Mouse (Mus musculus) limb, embryonic 10.5 days (tissue): Measurements from ENCODE around the gene Ppp1r12b. TPM values are rescaled to one million over a fixed set of nuclear protein-coding genes. Genes with fewer than 3 reads are reported as not detected.
A peak's percentile ranks its signal among the peaks of the same experiment; 100 is the strongest.

Source experiments
- DNase-seq: peaks from one replicate; pipeline ENCODE4 v3.0.0-alpha.2; 2017; ENCODE audit warnings: low spot score
- H3K27ac ChIP-seq: fragments of 300-500 bp; sonication (generic); 2 replicates; pipeline ENCODE4 v1.5.1; 2016; ENCODE audit warnings: mild to moderate bottlenecking
- H3K27me3 ChIP-seq: fragments of 300-500 bp; sonication (generic); 2 replicates; pipeline ENCODE4 v1.6.1; 2016; ENCODE audit warnings: low read depth, mild to moderate bottlenecking; ENCODE audit not compliant: poor library complexity, severe bottlenecking
- H3K36me3 ChIP-seq: fragments of 300-500 bp; sonication (generic); 2 replicates; pipeline ENCODE4 v1.6.1; 2016; ENCODE audit warnings: mild to moderate bottlenecking, moderate library complexity
- H3K4me1 ChIP-seq: fragments of 300-500 bp; sonication (generic); 2 replicates; pipeline ENCODE4 v1.6.1; 2016
- H3K4me3 ChIP-seq: fragments of 300-500 bp; sonication (generic); 2 replicates; pipeline ENCODE4 v1.5.1; 2016; ENCODE audit warnings: mild to moderate bottlenecking, moderate library complexity
- H3K9me3 ChIP-seq: fragments of 300-500 bp; sonication (generic); replicated peaks from 2 replicates; pipeline ENCODE4 v1.6.1; 2016; ENCODE audit warnings: mild to moderate bottlenecking
- WGBS: fragments of 180-500 bp; shearing (Covaris S2); methylation state at CpG from one replicate; pipeline ENCODE4 v1.1.7; 2016; 5-methylcytosine and 5-hydroxymethylcytosine counted together
- polyA plus RNA-seq: library from polyadenylated mRNA; unstranded; fragments of >200 nt; fragmentation: Nextera tagmentation; extraction: Ambion mirVana; gene quantifications from 2 replicates; pipeline ENCODE4 v1.2.1, GENCODE M21; 2016

Gene Ppp1r12b
- polyA plus RNA-seq, 1 experiment from 2014 or later: 5.5 TPM

DNA sequence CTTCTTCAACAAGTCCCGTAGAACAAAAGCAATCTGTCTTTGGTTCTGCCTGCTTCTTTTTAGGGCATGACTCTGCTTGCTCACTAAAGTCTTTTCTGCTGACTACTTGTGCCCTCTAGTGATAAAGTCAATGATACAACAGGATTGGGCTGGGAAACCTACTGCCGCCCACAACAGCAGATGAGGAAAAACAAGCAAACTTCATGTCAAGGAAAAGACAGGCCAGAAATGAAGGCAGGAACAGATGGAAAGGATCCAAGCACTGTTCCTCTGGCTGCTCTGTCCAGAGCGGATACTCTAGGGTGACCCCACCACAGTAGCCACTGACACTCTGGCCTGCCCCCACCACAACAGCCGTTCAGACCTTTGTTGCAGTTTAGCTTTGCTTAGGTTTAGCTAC, 126.1 kb downstream of the Ppp1r12b start:
- H3K36me3 ChIP-seq: peaks cover 9% of the 10 kb centered on the region; the same call in 1 of the 2 replicates
- H3K4me3 ChIP-seq: no peak overlapping the region
- H3K27me3 ChIP-seq: no peaks in the 10 kb centered on the region
- WGBS: 66% methylated on average over 4 of the region's 4 CpGs
- no peaks in the 10 kb centered on the region for H3K4me1 ChIP-seq
- no peak overlapping the region for H3K27ac ChIP-seq
- H3K9me3 ChIP-seq: no peaks in the 10 kb centered on the region
- DNase-seq: no peak

DNA sequence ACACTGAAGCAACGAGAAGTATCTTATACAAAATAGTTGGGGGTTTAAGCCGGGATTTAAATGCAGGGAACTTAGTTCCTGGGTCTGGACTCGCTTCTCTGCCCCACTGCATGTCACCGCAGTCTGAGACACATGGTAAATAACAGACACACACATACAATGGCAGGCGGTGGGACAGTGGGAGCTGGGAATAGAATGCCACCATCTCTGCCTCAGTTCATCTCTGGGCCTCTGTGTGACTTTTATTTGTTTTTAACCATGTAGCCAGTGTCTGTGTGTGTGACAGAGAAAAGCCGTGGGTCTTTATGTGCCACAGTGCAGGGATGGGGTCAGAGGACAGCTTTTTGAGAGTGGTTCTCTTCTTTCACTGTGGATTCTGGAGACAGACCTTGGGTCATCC, 130.8 kb downstream of the Ppp1r12b start:
- Histone ChIP-seq H3K27me3 (no peaks in the 10 kb centered on the region), H3K4me1 (peaks cover 14% of the 10 kb centered on the region; the same call in 1 of the 2 replicates), H3K4me3 (no peak overlapping the region), H3K36me3 (no peaks in the 10 kb centered on the region), H3K27ac (no peak overlapping the region), H3K9me3 (no peaks in the 10 kb centered on the region)
- no peak for DNase-seq
- WGBS: 78% methylated on average over 6 of the region's 6 CpGs

DNA sequence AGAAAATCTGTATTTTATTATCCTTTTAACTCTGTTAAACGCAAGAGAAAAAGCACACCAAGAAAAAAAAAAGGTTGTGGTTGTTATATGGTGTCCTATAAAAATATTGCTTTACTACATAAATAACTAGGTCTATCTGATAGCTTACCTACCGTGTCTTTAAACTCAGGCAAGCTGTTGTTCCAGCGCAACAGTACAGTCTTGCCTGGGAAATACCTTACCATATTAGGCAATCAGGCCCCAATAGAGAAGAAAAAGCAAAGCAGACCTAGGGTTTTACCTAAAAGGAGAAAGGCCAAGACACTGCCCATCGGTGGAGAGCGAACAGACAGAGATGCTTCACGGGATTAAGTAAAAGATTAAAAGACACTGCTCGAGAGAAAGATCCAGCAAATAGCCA, 131.9 kb downstream of the Ppp1r12b start:
- Histone ChIP-seq H3K27me3 (no peaks in the 10 kb centered on the region), H3K9me3 (no peaks in the 10 kb centered on the region), H3K4me1 (peaks cover 14% of the 10 kb centered on the region; the same call in 1 of the 2 replicates), H3K36me3 (no peaks in the 10 kb centered on the region), H3K27ac (peak overlapping the region; percentile 50; the same call in 1 of the 2 replicates), H3K4me3 (no peak overlapping the region)
- no peak for DNase-seq
- 67% methylated on average over 7 of the region's 7 CpGs for WGBS

DNA sequence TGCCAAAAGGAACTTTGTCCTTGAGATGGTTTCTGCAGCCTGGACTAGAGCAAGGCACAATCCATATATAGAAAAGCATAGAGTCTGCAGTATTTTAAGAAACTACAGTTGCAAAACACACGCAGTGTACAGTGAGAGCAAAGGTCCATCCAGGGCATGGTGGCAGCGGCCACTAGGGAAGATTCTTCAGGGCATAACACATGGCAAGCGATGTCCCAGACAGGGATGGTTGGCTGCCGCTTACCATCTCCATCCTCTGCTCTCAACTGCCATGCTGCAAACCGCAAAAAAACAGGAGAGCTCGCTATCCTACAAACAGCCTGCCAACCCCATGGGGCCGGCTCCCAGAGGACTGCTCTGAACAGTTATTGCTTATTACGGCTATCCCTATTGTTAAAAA, 132.4 kb downstream of the Ppp1r12b start:
- Histone ChIP-seq H3K27ac (no peak overlapping the region), H3K4me3 (no peak overlapping the region), H3K9me3 (no peaks in the 10 kb centered on the region), H3K27me3 (no peaks in the 10 kb centered on the region), H3K4me1 (peaks cover 14% of the 10 kb centered on the region; the same call in 1 of the 2 replicates), H3K36me3 (no peaks in the 10 kb centered on the region)
- DNase-seq: no peak
- 87% methylated on average over 8 of the region's 8 CpGs for WGBS

DNA sequence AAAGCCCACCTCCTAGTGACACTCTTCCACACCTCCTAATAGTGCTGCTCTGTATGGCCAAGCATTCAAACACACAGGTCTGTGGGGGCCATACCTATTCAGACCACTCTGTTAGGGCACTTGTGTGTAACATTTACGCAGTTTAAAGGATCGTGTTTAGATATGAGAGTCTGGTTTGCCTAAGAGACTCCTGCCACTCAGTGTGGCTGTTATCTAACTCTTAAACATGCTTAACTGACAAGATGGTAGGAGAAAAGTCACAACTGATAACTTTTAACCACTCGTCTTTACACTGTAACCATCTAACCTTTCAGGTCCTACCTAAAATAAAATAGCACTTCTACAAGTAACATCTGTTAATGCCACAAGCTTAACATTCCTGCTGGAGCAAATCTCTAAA, 134.9 kb downstream of the Ppp1r12b start:
- Histone ChIP-seq H3K36me3 (no peaks in the 10 kb centered on the region), H3K4me1 (peaks cover 17% of the 10 kb centered on the region; the same call in 1 of the 2 replicates), H3K4me3 (no peak overlapping the region), H3K9me3 (no peaks in the 10 kb centered on the region), H3K27me3 (no peaks in the 10 kb centered on the region), H3K27ac (no peak overlapping the region)
- DNase-seq: no peak
- WGBS: 84% methylated on average over 3 of the region's 3 CpGs

DNA sequence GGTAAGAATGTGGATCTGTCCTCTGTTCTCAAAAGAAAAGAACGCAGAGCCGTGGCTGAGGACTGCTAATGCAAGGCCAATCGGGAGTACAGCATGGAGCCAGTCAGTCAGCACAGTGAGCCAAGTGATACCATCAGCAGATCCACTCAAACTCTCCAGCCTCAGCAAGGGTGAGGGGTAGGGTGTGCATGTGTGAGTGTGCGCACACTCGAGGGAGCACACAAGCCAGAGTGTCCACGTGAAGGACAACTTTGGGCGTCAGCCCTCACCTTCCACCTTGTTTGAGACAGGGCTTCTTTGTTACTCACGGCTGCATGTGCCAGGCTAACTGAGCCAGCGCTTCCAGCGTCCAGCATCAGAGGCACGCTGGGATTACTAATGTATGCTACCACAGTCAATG, 136.5 kb downstream of the Ppp1r12b start:
- Histone ChIP-seq H3K36me3 (no peaks in the 10 kb centered on the region), H3K9me3 (no peaks in the 10 kb centered on the region), H3K4me3 (no peak overlapping the region), H3K27ac (no peak overlapping the region), H3K27me3 (no peaks in the 10 kb centered on the region), H3K4me1 (peaks cover 23% of the 10 kb centered on the region)
- DNase-seq: no peak
- 95% methylated on average over 11 of the region's 11 CpGs for WGBS

DNA sequence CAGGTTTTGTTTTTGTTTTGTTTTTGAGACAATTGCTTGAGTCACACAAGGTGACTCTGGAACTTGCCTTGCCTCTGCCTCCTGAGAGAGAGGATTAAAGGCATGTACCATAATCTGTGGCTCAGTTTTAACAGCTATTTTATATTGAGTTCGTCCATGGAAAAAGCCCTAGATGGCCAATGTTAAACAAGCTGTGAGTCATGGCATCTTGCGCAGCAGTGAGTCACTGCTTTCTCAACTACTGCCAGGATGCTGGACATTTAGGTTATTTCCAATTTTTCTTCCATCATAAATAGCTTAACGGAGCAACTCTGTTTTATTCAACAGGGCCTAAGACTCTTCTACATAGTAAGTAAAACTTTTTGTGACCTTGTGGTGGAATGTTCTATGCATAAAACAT, 137.0 kb downstream of the Ppp1r12b start:
- Histone ChIP-seq H3K4me1 (peaks cover 19% of the 10 kb centered on the region), H3K9me3 (no peaks in the 10 kb centered on the region), H3K27ac (no peak overlapping the region), H3K4me3 (no peak overlapping the region), H3K36me3 (no peaks in the 10 kb centered on the region), H3K27me3 (no peaks in the 10 kb centered on the region)
- 96% methylated on average over 3 of the region's 3 CpGs for WGBS
- DNase-seq: no peak

DNA sequence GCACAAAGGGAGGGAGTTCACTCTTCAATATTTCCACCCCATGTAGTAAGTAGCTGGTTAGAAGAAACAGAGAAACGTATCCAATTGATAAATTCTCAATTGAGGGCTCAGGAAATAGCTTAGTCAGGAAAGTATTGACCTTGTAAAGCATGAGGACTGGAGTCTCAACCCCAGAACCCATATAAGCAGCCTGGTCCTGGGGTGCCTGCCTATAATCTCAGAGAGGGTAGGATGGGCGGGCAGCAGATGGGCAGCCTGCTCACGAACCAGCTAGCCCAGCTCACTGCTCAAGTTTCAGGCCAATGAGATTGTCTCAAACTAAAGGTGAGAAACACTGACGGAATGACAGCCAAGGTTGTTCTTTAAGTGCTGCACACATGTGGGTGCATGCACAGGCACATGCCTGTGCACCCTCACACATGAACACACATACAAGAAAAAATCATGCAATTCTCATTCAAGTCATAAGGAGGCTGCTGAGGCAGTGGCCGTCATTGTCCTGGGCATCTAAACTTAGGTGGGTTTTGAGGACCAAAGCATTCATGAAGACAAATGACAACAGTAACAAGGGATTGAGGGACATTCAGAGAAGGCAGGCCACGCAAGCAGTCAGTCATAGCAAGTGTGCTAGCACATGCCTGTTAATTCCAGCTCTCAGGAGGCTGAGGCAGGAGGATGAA, 137.7 kb downstream of the Ppp1r12b start:
- H3K9me3 ChIP-seq: no peaks in the 10 kb centered on the region
- peaks cover 13% of the 10 kb centered on the region for H3K4me1 ChIP-seq
- H3K27ac ChIP-seq: no peak overlapping the region
- no peak for DNase-seq
- no peaks in the 10 kb centered on the region for H3K36me3 ChIP-seq
- H3K4me3 ChIP-seq: no peak overlapping the region
- 88% methylated on average over 6 of the region's 6 CpGs for WGBS
- no peaks in the 10 kb centered on the region for H3K27me3 ChIP-seq

DNA sequence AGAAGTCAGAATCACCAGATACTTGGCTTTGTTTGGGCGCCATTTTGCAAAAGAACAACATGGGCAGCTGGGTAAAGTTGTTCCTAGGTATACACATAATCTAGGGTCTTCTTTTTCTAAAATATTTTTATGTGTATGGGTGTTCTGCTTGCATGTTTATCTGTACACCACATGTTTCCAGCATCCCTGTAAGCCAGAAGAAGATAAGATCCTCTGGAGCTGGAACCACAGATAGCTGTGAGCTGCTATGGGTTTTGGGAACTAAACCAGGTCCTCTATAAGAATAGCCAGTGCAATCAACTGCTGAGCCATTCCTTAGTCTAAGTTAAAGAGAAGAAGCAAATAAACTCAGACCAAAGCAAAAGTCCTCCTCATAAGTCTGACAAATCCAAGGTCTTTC, 138.6 kb downstream of the Ppp1r12b start:
- no peaks in the 10 kb centered on the region for H3K27me3 ChIP-seq
- whole genome bisulfite sequencing: 85% methylated on average over 1 of the region's 1 CpGs
- no peaks in the 10 kb centered on the region for H3K36me3 ChIP-seq
- H3K4me3 ChIP-seq: no peak overlapping the region
- peaks cover 9% of the 10 kb centered on the region; the same call in 1 of the 2 replicates for H3K4me1 ChIP-seq
- no peak overlapping the region for H3K27ac ChIP-seq
- no peak for DNase-seq
- H3K9me3 ChIP-seq: no peaks in the 10 kb centered on the region

DNA sequence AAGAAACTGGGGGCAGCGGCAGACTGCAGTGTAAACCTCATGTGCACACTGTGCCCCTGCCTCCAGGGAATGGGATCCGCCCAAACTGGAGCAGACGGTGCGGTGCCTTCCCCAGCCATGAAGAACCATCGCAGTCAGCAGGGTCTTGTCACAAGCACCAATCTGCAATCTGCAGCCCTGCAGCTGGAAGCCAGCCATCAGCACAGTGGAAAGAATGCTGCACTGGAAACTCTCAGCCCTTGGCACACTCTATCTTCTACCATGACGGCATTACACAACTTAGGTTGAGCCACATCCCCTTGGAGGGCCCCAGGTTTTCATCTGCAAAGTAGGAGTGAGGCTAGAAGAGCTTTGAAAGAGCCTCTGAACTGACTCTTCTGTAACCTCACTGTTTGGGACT, 139.1 kb downstream of the Ppp1r12b start:
- no peaks in the 10 kb centered on the region for H3K9me3 ChIP-seq
- DNase-seq: no peak
- H3K4me3 ChIP-seq: no peak overlapping the region
- H3K4me1 ChIP-seq: peaks cover 14% of the 10 kb centered on the region
- no peak overlapping the region for H3K27ac ChIP-seq
- H3K27me3 ChIP-seq: no peaks in the 10 kb centered on the region
- WGBS: 80% methylated on average over 6 of the region's 6 CpGs
- no peaks in the 10 kb centered on the region for H3K36me3 ChIP-seq

DNA sequence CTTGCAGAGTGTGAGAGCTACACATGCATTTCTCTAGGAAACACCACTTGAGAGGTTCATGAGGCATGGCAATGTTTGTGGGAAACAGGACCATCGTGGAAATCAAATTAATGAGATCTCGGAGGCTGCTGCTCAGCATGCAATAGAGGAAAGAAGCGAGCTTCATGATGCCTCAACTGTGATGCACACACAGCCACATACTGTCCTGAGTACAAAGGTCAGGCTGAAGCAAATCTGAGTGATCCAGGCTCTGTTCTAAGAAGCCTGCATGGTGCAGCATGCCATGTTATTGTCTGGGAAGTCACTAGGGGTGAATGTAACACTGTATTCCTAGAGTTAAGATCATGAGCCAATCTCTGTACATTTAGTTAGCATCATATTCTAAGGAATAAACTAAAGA, 140.0 kb downstream of the Ppp1r12b start:
- Histone ChIP-seq H3K9me3 (no peaks in the 10 kb centered on the region), H3K36me3 (no peaks in the 10 kb centered on the region), H3K27ac (no peak overlapping the region), H3K4me3 (no peak overlapping the region), H3K27me3 (no peaks in the 10 kb centered on the region), H3K4me1 (peaks cover 17% of the 10 kb centered on the region)
- no peak for DNase-seq
- WGBS: 83% methylated on average over 3 of the region's 3 CpGs

DNA sequence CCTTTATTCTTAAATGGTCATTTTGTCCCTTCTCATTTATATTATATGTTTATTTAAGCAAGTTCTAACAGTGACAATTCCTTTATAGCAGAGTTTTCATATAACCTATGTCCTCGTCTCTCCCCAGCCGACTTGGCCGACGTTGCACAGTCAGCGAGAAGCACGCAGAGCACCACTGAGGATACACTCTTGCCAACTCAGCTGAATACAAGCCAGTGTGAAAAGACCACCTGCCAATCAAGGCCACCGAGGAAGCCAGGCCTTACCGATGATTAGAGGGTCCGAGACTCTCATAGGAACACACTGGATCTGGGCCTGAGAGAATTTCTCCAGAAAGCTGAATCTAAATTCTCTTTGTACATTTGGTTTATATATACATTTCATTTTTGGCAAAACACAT, 150.3 kb downstream of the Ppp1r12b start:
- Histone ChIP-seq H3K27ac (no peak overlapping the region), H3K4me1 (peaks cover 21% of the 10 kb centered on the region), H3K36me3 (no peaks in the 10 kb centered on the region), H3K9me3 (no peaks in the 10 kb centered on the region), H3K4me3 (no peak overlapping the region), H3K27me3 (no peaks in the 10 kb centered on the region)
- 93% methylated on average over 9 of the region's 9 CpGs for WGBS
- DNase-seq: no peak

DNA sequence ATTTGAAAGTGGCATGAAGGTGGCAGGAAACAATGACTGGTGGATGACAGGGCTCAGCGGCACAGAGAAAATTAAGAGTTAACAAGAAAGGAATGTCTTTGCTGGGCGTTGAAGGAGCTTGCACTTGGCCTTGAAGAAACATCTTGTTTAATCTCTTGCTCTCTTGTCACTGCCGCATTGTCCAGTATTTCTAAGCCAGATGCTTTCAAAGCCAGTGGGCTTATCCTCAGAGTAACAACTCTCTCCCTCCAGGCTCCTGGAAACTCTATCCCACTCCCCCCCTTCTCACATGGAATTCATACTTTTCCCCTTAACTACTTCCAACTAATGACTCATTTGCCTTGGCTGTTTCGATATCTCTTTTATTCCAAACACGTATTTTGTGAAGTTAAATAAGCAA, 151.4 kb downstream of the Ppp1r12b start:
- Histone ChIP-seq H3K36me3 (peaks cover 4% of the 10 kb centered on the region), H3K27me3 (no peaks in the 10 kb centered on the region; the same call in 1 of the 2 replicates), H3K27ac (no peak overlapping the region), H3K4me1 (peaks cover 23% of the 10 kb centered on the region), H3K9me3 (0 out of 2 replicates have a peak, but pooled peaks cover 2% of the 10 kb centered on the region), H3K4me3 (no peak overlapping the region)
- DNase-seq: no peak
- 67% methylated on average over 5 of the region's 5 CpGs for whole genome bisulfite sequencing
